Mouse (Mus musculus) adipocyte (in vitro differentiated cells): ENCODE data around the gene Scfd2.

Experiments
- DNase-seq: peaks from one replicate; pipeline ENCODE4 v3.0.0-alpha.2; 2016; ENCODE audit warnings: low spot score

Gene Scfd2

GRCm38 (mm10) chr5:74277216-74277615, 254.3 kb downstream of the Scfd2 start:
- no peak for DNase-seq

GRCm38 (mm10) chr5:74273313-74273712, 258.2 kb downstream of the Scfd2 start:
- DNase-seq, result no peak

GRCm38 (mm10) chr5:74267736-74268369, 263.7 kb downstream of the Scfd2 start:
- peak; percentile 77 for DNase-seq

- peak; percentile 80 for DNase-seq
Observed at GRCm38 (mm10) chr5:74267196-74267595, 264.4 kb downstream of the Scfd2 start.

- no peak for DNase-seq
Observed at GRCm38 (mm10) chr5:74266476-74266819, 265.1 kb downstream of the Scfd2 start.

GRCm38 (mm10) chr5:74265601-74266475, 265.7 kb downstream of the Scfd2 start:
- peak; percentile 54 for DNase-seq

- no peak for DNase-seq
Observed at GRCm38 (mm10) chr5:74265151-74265550, 266.4 kb downstream of the Scfd2 start.

- peak; percentile 38 for DNase-seq
Observed at GRCm38 (mm10) chr5:74264541-74264940, 267.0 kb downstream of the Scfd2 start.

- no peak for DNase-seq
Observed at GRCm38 (mm10) chr5:74261016-74261415, 270.5 kb downstream of the Scfd2 start.

- DNase-seq, result peak; percentile 44
Observed at GRCm38 (mm10) chr5:74260378-74260809, 271.2 kb downstream of the Scfd2 start.

- no peak for DNase-seq
Observed at GRCm38 (mm10) chr5:74256705-74257104, 274.9 kb downstream of the Scfd2 start.

- DNase-seq, result no peak
Observed at GRCm38 (mm10) chr5:74254996-74255395, 276.6 kb downstream of the Scfd2 start.

- DNase-seq, result no peak
Observed at GRCm38 (mm10) chr5:74253724-74254328, 277.7 kb downstream of the Scfd2 start.

- no peak for DNase-seq
Observed at GRCm38 (mm10) chr5:74252672-74253286, 278.8 kb downstream of the Scfd2 start.

GRCm38 (mm10) chr5:74250947-74251346, 280.6 kb downstream of the Scfd2 start:
- DNase-seq, result peak; percentile 40

- DNase-seq, result no peak
Observed at GRCm38 (mm10) chr5:74250308-74250707, 281.3 kb downstream of the Scfd2 start.

GRCm38 (mm10) chr5:74249794-74250193, 281.8 kb downstream of the Scfd2 start:
- no peak for DNase-seq

GRCm38 (mm10) chr5:74246971-74247370, 284.6 kb downstream of the Scfd2 start:
- no peak for DNase-seq

GRCm38 (mm10) chr5:74246453-74246852, 285.1 kb downstream of the Scfd2 start:
- no peak for DNase-seq

GRCm38 (mm10) chr5:74245641-74246145, 285.9 kb downstream of the Scfd2 start:
- DNase-seq, result no peak

- no peak for DNase-seq
Observed at GRCm38 (mm10) chr5:74244406-74245019, 287.0 kb downstream of the Scfd2 start.

GRCm38 (mm10) chr5:74242654-74243053, 288.9 kb downstream of the Scfd2 start:
- DNase-seq, result peak; percentile 31
